Mouse (Mus musculus) right cerebral cortex, postnatal 4 days (tissue): ENCODE results near the gene Sirpa.

Experiments used
- DNase-seq: peaks from one replicate; pipeline ENCODE4 v3.0.0-alpha.2; 2022

Gene Sirpa

GRCm38 (mm10) chr2:129606899-129607298 lies 14.3 kb downstream of the Sirpa start:
- no peak for DNase-seq

- no peak for DNase-seq
Observed at GRCm38 (mm10) chr2:129613971-129614370, 21.3 kb downstream of the Sirpa start.

- no peak for DNase-seq
Observed at GRCm38 (mm10) chr2:129614482-129615185, 22.0 kb downstream of the Sirpa start.

- DNase-seq, result no peak
Observed at GRCm38 (mm10) chr2:129620148-129620547, 27.5 kb downstream of the Sirpa start.

GRCm38 (mm10) chr2:129620881-129621280 lies 28.2 kb downstream of the Sirpa start:
- DNase-seq, result no peak

- DNase-seq, result peak; percentile 0
Observed at GRCm38 (mm10) chr2:129621654-129622490, 29.2 kb downstream of the Sirpa start.

- DNase-seq, result no peak
Observed at GRCm38 (mm10) chr2:129622918-129623317, 30.3 kb downstream of the Sirpa start.

- DNase-seq, result no peak
Observed at GRCm38 (mm10) chr2:129623771-129624170, 31.1 kb downstream of the Sirpa start.

- DNase-seq, result no peak
Observed at GRCm38 (mm10) chr2:129624246-129624918, 31.7 kb downstream of the Sirpa start.

- DNase-seq, result no peak
Observed at GRCm38 (mm10) chr2:129624956-129625355, 32.3 kb downstream of the Sirpa start.

GRCm38 (mm10) chr2:129625845-129626244 lies 33.2 kb downstream of the Sirpa start:
- no peak for DNase-seq

GRCm38 (mm10) chr2:129626621-129627061 lies 34.0 kb downstream of the Sirpa start:
- no peak for DNase-seq

GRCm38 (mm10) chr2:129627133-129627532 lies 34.5 kb downstream of the Sirpa start:
- DNase-seq, result no peak

- DNase-seq, result no peak
Observed at GRCm38 (mm10) chr2:129627811-129628210, 35.2 kb downstream of the Sirpa start.

- DNase-seq, result no peak
Observed at GRCm38 (mm10) chr2:129628456-129629185, 36.0 kb downstream of the Sirpa start.

- DNase-seq, result no peak
Observed at GRCm38 (mm10) chr2:129629786-129630531, 37.3 kb downstream of the Sirpa start.

GRCm38 (mm10) chr2:129630532-129630886 lies 37.9 kb downstream of the Sirpa start:
- DNase-seq, result no peak

- no peak for DNase-seq
Observed at GRCm38 (mm10) chr2:129630978-129631660, 38.5 kb downstream of the Sirpa start.

GRCm38 (mm10) chr2:129632324-129632723 lies 39.7 kb downstream of the Sirpa start:
- DNase-seq, result no peak

- no peak for DNase-seq
Observed at GRCm38 (mm10) chr2:129633077-129633732, 40.6 kb downstream of the Sirpa start.

- DNase-seq, result no peak
Observed at GRCm38 (mm10) chr2:129633982-129634381, 41.3 kb downstream of the Sirpa start.
